Mouse (Mus musculus) cortical plate, adult 2 months (tissue): ENCODE measurements around the gene Bud13.

Experiments
- CTCF ChIP-seq: fragments of 200-500 bp; IDR thresholded peaks from 2 replicates; pipeline ENCODE4 v1.5.1; 2011; ENCODE audit warnings: mild to moderate bottlenecking, control low read depth, low read length; ENCODE audit not compliant: insufficient read depth; ENCODE audit errors: extremely low read depth
- POLR2A ChIP-seq: fragments of 200-500 bp; IDR thresholded peaks from 2 replicates; pipeline ENCODE4 v1.6.1; 2011; ENCODE audit warnings: mild to moderate bottlenecking, low read length, control low read depth; ENCODE audit not compliant: insufficient read depth; ENCODE audit errors: extremely low read depth

DNA sequence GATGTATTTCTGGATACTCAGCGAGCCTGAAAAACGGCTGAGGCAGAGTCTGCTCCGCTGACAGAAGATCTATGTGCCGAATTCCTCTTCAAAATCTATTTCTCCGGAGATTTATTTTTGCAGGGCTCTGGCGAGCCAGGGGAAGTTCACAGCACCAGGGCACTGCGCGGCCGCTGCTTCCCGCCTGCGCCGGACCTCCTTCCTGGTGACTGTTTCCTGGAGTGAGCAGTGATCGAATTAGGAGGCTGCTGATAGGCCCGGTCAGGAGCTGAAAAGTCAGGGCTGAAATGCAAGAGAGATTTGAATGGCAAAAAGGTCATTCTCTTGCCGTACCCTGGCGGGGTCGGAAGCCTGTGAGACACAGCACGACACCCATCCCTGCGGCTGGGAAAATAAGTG, 46.4 kb downstream of the Bud13 start:
- TF ChIP-seq POLR2A = no peak
- TF ChIP-seq CTCF = no peak
